Mouse (Mus musculus) G1E (cell line): ENCODE results near the gene Ttl.

Source experiments
- CTCF ChIP-seq: IDR thresholded peaks from 2 replicates; pipeline ENCODE4 v1.5.1; 2012; ENCODE audit warnings: low read depth, low read length, inconsistent platforms, mixed read lengths
- GATA1 ChIP-seq: IDR thresholded peaks from 2 replicates; pipeline ENCODE4 v1.6.1; 2012; ENCODE audit warnings: borderline replicate concordance, low read length, inconsistent platforms, mixed read lengths

- no peak for TF ChIP-seq CTCF
- TF ChIP-seq GATA1: no peak
Measured at GRCm38 (mm10) chr2:129081097-129081496, 15.4 kb downstream of the Ttl start.
